Mouse (Mus musculus): ENCODE data around the gene Msi2. TPM values are rescaled to one million over a fixed set of nuclear protein-coding genes. Genes with fewer than 3 reads are reported as not detected.

Gene Msi2
- polyA plus RNA-seq, 1 experiment = 36.4 TPM

- DNase-seq (ENCODE audit: low read depth) = no peak
These were observed 269.1 kb downstream of the Msi2 start for GRCm38 (mm10) chr11:88449180-88449579.

- DNase-seq (ENCODE audit: low read depth) = no peak
These were observed 269.7 kb downstream of the Msi2 start for GRCm38 (mm10) chr11:88448571-88448970.

- no peak for DNase-seq (ENCODE audit: low read depth)
These were observed 271.0 kb downstream of the Msi2 start for GRCm38 (mm10) chr11:88447350-88447749.

- no peak for DNase-seq (ENCODE audit: low read depth)
These were observed 274.4 kb downstream of the Msi2 start for GRCm38 (mm10) chr11:88443905-88444304.

- DNase-seq (ENCODE audit: low read depth) = no peak
These were observed 275.0 kb downstream of the Msi2 start for GRCm38 (mm10) chr11:88443291-88443690.

DNA sequence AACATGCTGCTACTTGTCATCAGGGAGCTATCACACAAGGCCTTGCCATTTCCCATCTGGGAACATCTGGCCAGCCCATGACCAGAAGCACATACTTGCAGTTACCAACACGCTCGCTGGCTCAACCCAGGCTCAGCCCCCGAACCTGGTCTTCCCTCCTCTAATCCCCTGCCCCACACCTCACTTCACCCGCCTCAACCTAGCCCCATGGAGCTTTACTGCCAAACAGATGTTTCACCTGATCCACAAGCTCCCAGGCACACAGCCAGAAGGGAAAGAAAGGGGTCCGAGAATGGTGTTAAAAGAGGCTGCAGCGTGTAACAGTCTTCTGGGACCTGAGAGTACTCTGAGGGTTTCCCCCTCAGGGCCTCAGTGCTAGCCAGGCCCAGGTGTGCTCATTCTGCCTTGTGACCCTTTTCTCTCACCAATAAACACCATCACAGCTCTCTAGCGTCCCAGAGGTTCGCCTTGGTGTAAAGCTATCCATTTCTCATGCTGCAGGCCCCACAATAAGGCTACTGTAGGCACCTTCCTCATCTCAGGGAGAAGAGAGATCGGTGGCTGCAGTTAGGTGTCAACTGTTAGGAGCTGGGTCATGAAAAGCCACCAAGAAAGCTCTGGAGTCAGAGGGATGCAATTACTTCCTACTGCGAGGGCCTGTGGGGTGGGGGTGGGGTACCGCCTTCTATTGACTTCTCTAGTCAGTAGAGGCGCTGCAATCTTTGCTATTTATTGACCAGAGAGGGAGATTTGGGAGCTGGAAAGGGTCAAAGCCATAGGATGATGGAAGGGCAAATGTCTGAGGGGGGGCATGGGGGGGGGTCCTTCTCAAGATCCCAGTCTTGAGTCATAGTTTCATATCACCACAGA is 276.2 kb downstream of the Msi2 start:
- no peak for DNase-seq (ENCODE audit: low read depth)

GRCm38 (mm10) chr11:88438659-88439058 is 279.7 kb downstream of the Msi2 start:
- no peak for DNase-seq (ENCODE audit: low read depth)

GRCm38 (mm10) chr11:88436596-88436995 is 281.7 kb downstream of the Msi2 start:
- no peak for DNase-seq (ENCODE audit: low read depth)

DNA sequence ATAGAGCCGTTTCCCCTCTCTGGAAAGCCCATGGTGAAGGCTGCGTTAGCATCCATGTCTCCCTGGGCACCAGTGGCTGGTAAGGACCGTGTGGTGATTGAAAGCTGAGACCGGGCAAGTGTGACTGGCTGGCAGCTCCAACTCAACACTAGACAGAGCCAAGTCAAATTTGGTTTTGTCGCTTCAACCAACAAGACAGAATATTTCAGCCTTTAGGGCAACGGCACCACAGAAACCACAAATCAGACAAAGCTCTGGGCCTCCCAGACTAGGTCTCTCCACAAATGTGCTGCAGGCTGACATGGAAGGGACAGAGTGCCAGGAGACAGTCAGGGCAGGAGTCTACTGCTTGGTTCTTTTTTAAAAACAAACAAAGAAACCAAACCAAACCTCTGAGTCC is 282.8 kb downstream of the Msi2 start:
- DNase-seq (ENCODE audit: low read depth) = no peak

- no peak for DNase-seq (ENCODE audit: low read depth)
These were observed 286.7 kb downstream of the Msi2 start for GRCm38 (mm10) chr11:88431363-88432269.

DNA sequence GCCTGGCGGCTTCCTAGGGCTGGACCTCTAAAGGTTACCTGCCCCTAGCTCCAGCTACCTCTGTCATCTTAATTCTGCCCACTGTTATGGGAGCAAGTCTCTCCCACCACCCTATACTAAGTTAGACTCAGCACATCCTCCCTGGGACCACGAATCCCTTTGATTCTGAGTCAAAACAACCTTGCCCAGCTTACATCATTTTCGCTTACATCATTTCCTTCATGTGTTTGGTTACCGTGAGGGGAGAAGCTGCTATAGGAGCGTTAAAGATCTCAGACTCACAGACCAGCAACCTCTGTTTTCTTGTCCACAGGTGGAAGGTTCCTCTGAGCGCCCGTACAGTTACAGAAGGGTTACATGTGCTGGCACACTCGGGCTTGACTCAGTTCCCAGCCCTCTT is 288.0 kb downstream of the Msi2 start:
- DNase-seq (ENCODE audit: low read depth) = no peak

DNA sequence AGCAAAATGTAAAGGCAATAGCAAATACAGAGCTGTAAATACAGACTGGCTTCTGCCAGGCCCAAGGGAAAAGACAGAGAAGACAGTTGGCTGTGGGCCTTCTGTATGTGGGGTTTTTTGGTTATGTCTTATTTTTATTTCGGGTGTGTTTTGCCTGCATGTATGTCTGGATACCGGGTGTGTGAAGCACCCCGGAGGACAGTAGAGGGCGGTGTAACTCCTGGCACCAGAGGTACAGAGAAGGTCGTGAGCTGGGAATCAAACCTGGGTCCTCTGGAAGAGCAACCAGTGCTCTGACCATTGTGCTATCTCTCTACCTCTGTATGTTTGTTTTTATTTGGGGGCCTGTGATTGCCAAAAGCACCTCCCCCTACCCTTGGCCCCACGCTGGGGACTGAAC is 288.6 kb downstream of the Msi2 start:
- no peak for DNase-seq (ENCODE audit: low read depth)

DNA sequence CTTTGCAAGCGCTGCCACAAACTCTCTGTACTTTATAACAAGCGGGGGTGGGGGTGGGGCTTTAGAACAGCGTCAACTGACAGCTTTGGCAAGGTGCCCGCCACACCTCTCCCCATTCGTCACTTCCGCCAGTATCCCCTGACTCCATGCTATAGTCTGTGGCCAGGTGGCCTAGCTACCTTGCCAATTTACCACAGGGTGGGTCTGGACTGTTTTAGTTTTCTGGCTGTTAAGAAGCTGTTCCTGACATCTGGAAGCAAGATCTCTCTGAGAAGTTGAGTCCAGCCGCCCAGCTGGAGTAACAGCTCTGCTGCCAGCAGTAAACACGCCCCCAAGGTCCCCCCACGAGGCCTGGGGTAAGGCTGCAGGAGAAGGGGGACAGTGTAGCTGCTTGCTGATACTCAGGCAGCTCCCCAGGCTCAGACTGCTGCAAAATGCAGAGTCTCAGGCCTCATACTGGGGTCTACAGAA is 292.6 kb downstream of the Msi2 start:
- no peak for DNase-seq (ENCODE audit: low read depth)

- no peak for DNase-seq (ENCODE audit: low read depth)
These were observed 294.1 kb downstream of the Msi2 start for GRCm38 (mm10) chr11:88424034-88424767.

- DNase-seq (ENCODE audit: low read depth) = no peak
These were observed 297.2 kb downstream of the Msi2 start for GRCm38 (mm10) chr11:88421057-88421578.

DNA sequence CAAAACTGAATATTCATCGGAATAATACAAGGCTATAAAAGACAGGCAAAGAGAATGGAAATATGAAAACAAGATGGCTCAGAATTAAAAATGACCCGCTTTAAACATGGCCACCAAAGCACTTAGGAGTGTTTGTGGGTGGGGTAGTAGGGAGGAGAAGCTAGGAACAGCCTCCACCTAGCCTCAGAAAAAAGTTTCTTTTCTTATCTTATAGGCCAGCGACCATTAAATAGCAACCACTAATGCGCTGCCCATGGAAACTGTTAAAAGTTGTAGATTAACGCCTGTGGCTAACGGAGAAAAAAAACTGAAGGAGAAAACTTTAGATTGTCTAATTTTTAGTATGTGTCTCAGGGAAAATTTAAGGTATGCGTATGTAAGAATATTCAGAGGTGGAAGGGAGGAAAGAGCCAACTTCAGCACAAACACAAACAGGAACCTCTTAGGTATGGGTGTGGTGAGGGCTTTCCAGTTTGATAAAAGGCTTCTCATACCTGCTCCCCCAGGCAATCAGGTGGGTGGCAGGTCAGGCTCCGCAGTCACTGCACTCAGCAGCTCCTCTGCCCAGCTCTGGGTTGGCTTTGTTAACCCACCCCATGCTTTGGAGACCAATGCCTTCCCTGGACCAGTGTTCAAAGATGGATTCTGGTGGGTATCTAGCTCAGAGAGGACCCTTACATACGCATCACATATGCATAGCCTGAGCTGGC is 298.5 kb downstream of the Msi2 start:
- DNase-seq (ENCODE audit: low read depth) = no peak

DNA sequence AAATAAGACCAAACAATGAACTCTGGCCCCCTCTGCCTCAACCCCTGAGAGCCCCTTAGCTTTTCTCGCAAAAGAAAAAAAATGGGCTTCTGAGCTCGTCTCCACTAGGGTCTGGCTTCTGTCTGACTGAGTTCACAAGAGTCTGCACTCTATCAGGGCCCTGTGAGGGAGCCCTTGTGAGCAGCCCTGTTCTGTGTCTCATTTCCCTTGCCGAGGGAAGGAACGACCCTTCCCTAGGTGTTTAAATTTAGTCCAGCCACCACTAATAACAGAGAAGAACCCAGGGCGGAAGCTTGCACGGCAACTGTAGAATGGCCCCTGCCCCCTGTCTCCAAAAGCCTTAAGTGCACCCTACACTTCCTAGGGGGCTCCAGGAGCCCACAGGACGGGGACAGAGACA is 299.2 kb downstream of the Msi2 start:
- DNase-seq (ENCODE audit: low read depth) = no peak

DNA sequence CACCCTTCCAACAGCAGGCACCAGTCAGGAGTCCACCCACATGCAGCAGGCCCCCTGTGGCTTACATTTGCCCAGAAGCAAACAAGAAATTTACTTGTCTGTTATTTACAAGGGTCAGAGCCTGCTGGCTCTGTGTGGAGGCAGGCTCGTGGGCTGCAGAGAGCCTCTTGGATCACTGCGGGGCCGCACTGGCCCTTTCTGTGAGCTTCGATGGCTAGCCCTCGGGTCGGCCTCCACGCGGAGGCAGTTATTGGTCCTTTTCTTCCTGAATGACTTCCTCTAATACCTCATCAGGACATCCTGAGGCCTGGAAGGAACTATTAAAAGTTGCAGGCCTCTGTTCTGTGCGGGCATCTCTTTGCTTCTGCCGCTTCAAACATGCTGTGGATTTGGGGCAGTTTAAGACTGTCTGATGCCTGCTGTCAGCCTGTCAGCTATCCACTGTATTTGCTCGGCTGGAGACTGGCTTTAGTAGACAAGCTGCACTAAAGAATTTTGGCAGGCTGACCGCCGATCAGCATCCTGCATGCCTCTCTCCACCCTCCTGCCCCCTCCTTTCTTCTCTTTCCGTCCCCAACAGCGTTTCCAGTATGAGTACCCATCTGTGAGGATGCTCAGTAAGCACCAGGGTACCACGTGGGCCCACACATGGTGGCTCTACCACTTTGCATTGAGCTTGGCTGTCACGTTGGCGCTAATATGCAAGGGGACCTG is 304.0 kb downstream of the Msi2 start:
- no peak for DNase-seq (ENCODE audit: low read depth)

DNA sequence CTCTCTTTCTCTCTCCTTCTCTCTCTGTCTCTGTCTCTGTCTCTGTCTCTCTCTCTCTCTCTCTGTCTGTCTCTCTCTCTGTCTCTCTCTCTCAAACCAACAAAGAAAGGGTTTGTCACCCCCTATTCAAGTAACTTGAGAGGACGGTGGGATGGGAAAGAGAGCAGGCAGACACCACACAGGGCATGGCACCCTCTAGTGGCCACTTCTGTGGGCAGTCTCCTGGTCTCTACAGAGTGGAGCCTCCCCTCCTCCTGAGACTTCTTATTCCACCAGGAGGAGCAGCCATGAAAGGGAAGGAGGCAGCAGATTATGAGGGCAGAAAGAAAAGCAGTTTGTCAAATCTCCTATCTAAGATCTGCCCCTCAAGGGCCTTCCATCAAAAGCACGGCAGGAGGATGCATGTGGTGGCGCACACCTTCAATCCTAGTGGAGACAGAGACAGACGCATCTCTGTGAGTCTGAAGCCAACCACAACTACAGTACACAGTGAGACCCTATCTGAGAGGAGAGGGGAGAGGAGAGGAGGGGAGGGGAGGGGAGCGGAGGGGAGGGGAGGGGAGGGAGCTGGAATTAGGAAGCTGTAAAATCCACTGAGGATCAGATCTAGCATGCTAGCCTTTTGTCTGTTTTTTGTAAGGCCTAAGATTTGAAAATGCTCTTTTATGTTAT is 305.8 kb downstream of the Msi2 start:
- DNase-seq (ENCODE audit: low read depth) = no peak

- no peak for DNase-seq (ENCODE audit: low read depth)
These were observed 310.0 kb downstream of the Msi2 start for GRCm38 (mm10) chr11:88408305-88408704.
